Mouse (Mus musculus) E14TG2a.4 (cell line): Measurements from ENCODE around the gene Ptprf.

Experiments
- CTCF ChIP-seq: conservative IDR thresholded peaks from 2 replicates; pipeline ENCODE4 v1.5.1; 2014; ENCODE audit warnings: low read length
- NANOG ChIP-seq: IDR thresholded peaks from 2 replicates; pipeline ENCODE4 v1.6.1; 2014; ENCODE audit warnings: borderline replicate concordance, low read length, mixed read lengths

- TF ChIP-seq CTCF (no peak), NANOG (no peak)
Measured at GRCm38 (mm10) chr4:118256217-118256616, 35.0 kb downstream of the Ptprf start.
